Mouse (Mus musculus) lung, adult 2 months (tissue): ENCODE data around the gene Phf21a. TPM values are rescaled to one million over a fixed set of nuclear protein-coding genes. Genes with fewer than 3 reads are reported as not detected.

ENCODE experiments used
- DNase-seq: peaks from one replicate; pipeline ENCODE4 v3.0.0; 2022
- H3K4me1 ChIP-seq: fragments of 200-500 bp; 2 replicates; pipeline ENCODE4 v1.6.1; 2011; ENCODE audit warnings: low read length; ENCODE audit not compliant: control insufficient read depth, insufficient read depth
- H3K4me3 ChIP-seq: fragments of 200-500 bp; replicated peaks from 2 replicates; pipeline ENCODE3; 2011; ENCODE audit warnings: low read depth, mild to moderate bottlenecking, control low read depth, low read length; ENCODE audit errors: extremely low read depth
- POLR2A ChIP-seq: fragments of 200-500 bp; IDR thresholded peaks from 2 replicates; pipeline ENCODE4 v1.6.1; 2011; ENCODE audit warnings: low read depth, mild to moderate bottlenecking, control low read depth, low read length, borderline replicate concordance; ENCODE audit errors: extremely low read depth
- WGBS: fragments of 180-500 bp; shearing (Covaris S2); methylation state at CpG from one replicate; pipeline ENCODE4 v1.1.7; 2018; 5-methylcytosine and 5-hydroxymethylcytosine counted together
- polyA plus RNA-seq: library from polyadenylated mRNA; depleted of rRNA; stranded (reverse); fragments of >200 nt; gene quantifications from 2 replicates; pipeline ENCODE4 v1.2.3, GENCODE M21; 2012; rRNA removed

Phf21a gene
- polyA plus RNA-seq, 1 experiment = 49.9 TPM

DNA sequence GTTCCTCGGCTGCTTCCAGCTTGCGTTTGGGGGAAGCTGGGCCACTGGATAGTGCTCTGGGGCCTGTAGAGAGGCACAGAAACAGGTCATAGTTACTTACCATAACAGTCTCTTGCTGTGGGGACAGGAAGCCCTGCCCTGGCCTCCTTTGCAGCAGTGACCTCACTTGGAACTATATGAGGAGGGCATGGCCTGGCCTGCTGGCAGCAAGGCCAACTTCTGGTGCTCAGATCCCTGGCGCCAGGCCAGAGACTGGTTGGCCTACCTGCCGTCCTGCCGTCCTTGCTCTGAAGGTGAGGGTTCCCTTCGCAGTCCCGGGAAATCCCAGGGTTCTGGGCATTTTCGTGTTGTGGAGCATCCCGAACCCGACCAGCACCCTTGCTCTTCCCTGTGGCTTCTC, 318.8 kb downstream of the Phf21a start:
- no peak for DNase-seq
- Histone ChIP-seq H3K4me1 (no peaks in the 10 kb centered on the region), H3K4me3 (no peak overlapping the region)
- WGBS = 83% methylated on average over 10 of the region's 10 CpGs
- no peak for TF ChIP-seq POLR2A

Other genes starting within 250 kb of the Phf21a start
- 0.10 and 0.13 TPM in 2 replicates for gene Chrm4, start 165.9 kb upstream of the Phf21a start, polyA plus RNA-seq
- 10.0 and 10.1 TPM in 2 replicates for gene Mdk, start 160.8 kb upstream of the Phf21a start, polyA plus RNA-seq
- not detected in 2 replicates for gene Gm9821, start 147.4 kb upstream of the Phf21a start, polyA plus RNA-seq
- 252 and 308 TPM in 2 replicates for gene Dgkz, start 117.3 kb upstream of the Phf21a start, polyA plus RNA-seq
- 11.6 and 15.0 TPM in 2 replicates for gene Creb3l1, start 68.6 kb upstream of the Phf21a start, polyA plus RNA-seq